Mouse (Mus musculus): ENCODE results near the gene Usp39. TPM values are rescaled to one million over a fixed set of nuclear protein-coding genes. Genes with fewer than 3 reads are reported as not detected.

Usp39 gene
- total RNA-seq, 1 experiment, result 76.9 TPM

GRCm38 (mm10) chr6:72340481-72340880 is 4.5 kb downstream of the Usp39 start:
- Histone ChIP-seq H3K36me3 (ENCODE audit: control insufficient read depth, insufficient read depth, low read length, poor library complexity, severe bottlenecking) (peaks cover 10% of the 10 kb centered on the region), H3K9ac (ENCODE audit: insufficient read depth, low read depth, low read length, poor library complexity, severe bottlenecking) (no peak overlapping the region), H3K27ac (ENCODE audit: insufficient read depth, low read depth, low read length, poor library complexity, severe bottlenecking) (no peak overlapping the region), H3K9me3 (ENCODE audit: control insufficient read depth, insufficient read depth, low read depth, low read length) (no peaks in the 10 kb centered on the region), H3K4me1 (ENCODE audit: control insufficient read depth in 2 of 2, insufficient read depth in 2 of 2, low read length in 2 of 2, poor library complexity in 1 of 2) (peaks cover 0 to 5% of the 10 kb centered on the region in 2 experiments; a peak in 1 of 4 replicates), H3K4me3 (ENCODE audit: insufficient read depth in 1 of 2, low read depth in 1 of 2, low read length in 2 of 2, poor library complexity in 1 of 2, severe bottlenecking in 1 of 2) (no peak overlapping the region)
- TF ChIP-seq CHD2 (IDR thresholded peaks at IDR 0.05; ENCODE audit: low read depth, low read length) (no peak), ZNF384 (IDR thresholded peaks at IDR 0.05; ENCODE audit: low read depth, low read length) (no peak), ZC3H11A (IDR thresholded peaks at IDR 0.05; ENCODE audit: borderline replicate concordance, low read depth, low read length) (no peak)
- in situ Hi-C loops (cut with MboI; ENCODE audit: low sequenced_read_pairs in 2 of 2, unreplicated experiment in 2 of 2), result no loop called here
- no peak for DNase-seq (ENCODE audit: low read depth, low spot score)

GRCm38 (mm10) chr6:72333111-72333510 is 11.9 kb downstream of the Usp39 start:
- Histone ChIP-seq H3K27ac (ENCODE audit: insufficient read depth, low read depth, low read length, poor library complexity, severe bottlenecking) (no peak overlapping the region), H3K4me1 (ENCODE audit: control insufficient read depth in 2 of 2, insufficient read depth in 2 of 2, low read length in 2 of 2, poor library complexity in 1 of 2) (no peaks in the 10 kb centered on the region), H3K4me3 (ENCODE audit: insufficient read depth in 1 of 2, low read depth in 1 of 2, low read length in 2 of 2, poor library complexity in 1 of 2, severe bottlenecking in 1 of 2) (no peak overlapping the region), H3K36me3 (ENCODE audit: control insufficient read depth, insufficient read depth, low read length, poor library complexity, severe bottlenecking) (peaks cover 21% of the 10 kb centered on the region), H3K9me3 (ENCODE audit: control insufficient read depth, insufficient read depth, low read depth, low read length) (no peaks in the 10 kb centered on the region), H3K9ac (ENCODE audit: insufficient read depth, low read depth, low read length, poor library complexity, severe bottlenecking) (no peak overlapping the region)
- TF ChIP-seq HCFC1 (IDR thresholded peaks at IDR 0.05; ENCODE audit: borderline replicate concordance, insufficient read depth, low read length) (no peak), MAFK (IDR thresholded peaks at IDR 0.05; ENCODE audit: insufficient read depth, low read depth, low read length) (no peak), ZNF384 (IDR thresholded peaks at IDR 0.05; ENCODE audit: low read depth, low read length) (no peak), ZC3H11A (IDR thresholded peaks at IDR 0.05; ENCODE audit: borderline replicate concordance, low read depth, low read length) (no peak), CHD2 (IDR thresholded peaks at IDR 0.05; ENCODE audit: low read depth, low read length) (no peak)
- DNase-seq (ENCODE audit: low read depth, low spot score), result no peak
- in situ Hi-C loops (cut with MboI; ENCODE audit: low sequenced_read_pairs in 2 of 2, unreplicated experiment in 2 of 2), result no loop called here

- no peak for DNase-seq (ENCODE audit: low read depth, low spot score)
- Histone ChIP-seq H3K27ac (ENCODE audit: insufficient read depth, low read depth, low read length, poor library complexity, severe bottlenecking) (no peak overlapping the region), H3K4me1 (ENCODE audit: control insufficient read depth in 2 of 2, insufficient read depth in 2 of 2, low read length in 2 of 2, poor library complexity in 1 of 2) (no peaks in the 10 kb centered on the region), H3K36me3 (ENCODE audit: control insufficient read depth, insufficient read depth, low read length, poor library complexity, severe bottlenecking) (peaks cover 13% of the 10 kb centered on the region), H3K9ac (ENCODE audit: insufficient read depth, low read depth, low read length, poor library complexity, severe bottlenecking) (no peak overlapping the region), H3K9me3 (ENCODE audit: control insufficient read depth, insufficient read depth, low read depth, low read length) (no peaks in the 10 kb centered on the region), H3K4me3 (ENCODE audit: insufficient read depth in 1 of 2, low read depth in 1 of 2, low read length in 2 of 2, poor library complexity in 1 of 2, severe bottlenecking in 1 of 2) (no peak overlapping the region)
- in situ Hi-C loops (cut with MboI; ENCODE audit: low sequenced_read_pairs in 2 of 2, unreplicated experiment in 2 of 2), result no loop called here
- TF ChIP-seq HCFC1 (IDR thresholded peaks at IDR 0.05; ENCODE audit: borderline replicate concordance, insufficient read depth, low read length), result no peak
Observed at GRCm38 (mm10) chr6:72330133-72330532, 14.9 kb downstream of the Usp39 start.

GRCm38 (mm10) chr6:72329019-72329418 is 16.0 kb downstream of the Usp39 start:
- peaks cover 13% of the 10 kb centered on the region for H3K36me3 ChIP-seq (ENCODE audit: control insufficient read depth, insufficient read depth, low read length, poor library complexity, severe bottlenecking)
- no peaks in the 10 kb centered on the region for H3K4me1 ChIP-seq (ENCODE audit: control insufficient read depth in 2 of 2, insufficient read depth in 2 of 2, low read length in 2 of 2, poor library complexity in 1 of 2)
- TF ChIP-seq ZC3H11A (IDR thresholded peaks at IDR 0.05; ENCODE audit: borderline replicate concordance, low read depth, low read length), result no peak
- TF ChIP-seq ZNF384 (IDR thresholded peaks at IDR 0.05; ENCODE audit: low read depth, low read length), result no peak
- no peak for TF ChIP-seq CHD2 (IDR thresholded peaks at IDR 0.05; ENCODE audit: low read depth, low read length)
- no peak for TF ChIP-seq MAFK (IDR thresholded peaks at IDR 0.05; ENCODE audit: insufficient read depth, low read depth, low read length)
- no peak for TF ChIP-seq HCFC1 (IDR thresholded peaks at IDR 0.05; ENCODE audit: borderline replicate concordance, insufficient read depth, low read length)
- no peak for DNase-seq (ENCODE audit: low read depth, low spot score)
- in situ Hi-C loops (cut with MboI; ENCODE audit: low sequenced_read_pairs in 2 of 2, unreplicated experiment in 2 of 2), result no loop called here
- no peaks in the 10 kb centered on the region for H3K9me3 ChIP-seq (ENCODE audit: control insufficient read depth, insufficient read depth, low read depth, low read length)
- H3K27ac ChIP-seq (ENCODE audit: insufficient read depth, low read depth, low read length, poor library complexity, severe bottlenecking), result no peak overlapping the region
- no peak overlapping the region for H3K4me3 ChIP-seq (ENCODE audit: insufficient read depth in 1 of 2, low read depth in 1 of 2, low read length in 2 of 2, poor library complexity in 1 of 2, severe bottlenecking in 1 of 2)
- H3K9ac ChIP-seq (ENCODE audit: insufficient read depth, low read depth, low read length, poor library complexity, severe bottlenecking), result no peak overlapping the region

- Histone ChIP-seq H3K4me3 (ENCODE audit: insufficient read depth in 1 of 2, low read depth in 1 of 2, low read length in 2 of 2, poor library complexity in 1 of 2, severe bottlenecking in 1 of 2) (no peak overlapping the region), H3K4me1 (ENCODE audit: control insufficient read depth in 2 of 2, insufficient read depth in 2 of 2, low read length in 2 of 2, poor library complexity in 1 of 2) (no peaks in the 10 kb centered on the region), H3K9me3 (ENCODE audit: control insufficient read depth, insufficient read depth, low read depth, low read length) (no peaks in the 10 kb centered on the region), H3K36me3 (ENCODE audit: control insufficient read depth, insufficient read depth, low read length, poor library complexity, severe bottlenecking) (peaks cover 15% of the 10 kb centered on the region), H3K27ac (ENCODE audit: insufficient read depth, low read depth, low read length, poor library complexity, severe bottlenecking) (no peak overlapping the region), H3K9ac (ENCODE audit: insufficient read depth, low read depth, low read length, poor library complexity, severe bottlenecking) (no peak overlapping the region)
- TF ChIP-seq HCFC1 (IDR thresholded peaks at IDR 0.05; ENCODE audit: borderline replicate concordance, insufficient read depth, low read length) (no peak), MAFK (IDR thresholded peaks at IDR 0.05; ENCODE audit: insufficient read depth, low read depth, low read length) (no peak), CHD2 (IDR thresholded peaks at IDR 0.05; ENCODE audit: low read depth, low read length) (no peak), ZNF384 (IDR thresholded peaks at IDR 0.05; ENCODE audit: low read depth, low read length) (no peak), ZC3H11A (IDR thresholded peaks at IDR 0.05; ENCODE audit: borderline replicate concordance, low read depth, low read length) (no peak)
- in situ Hi-C loops (cut with MboI; ENCODE audit: low sequenced_read_pairs in 2 of 2, unreplicated experiment in 2 of 2), result no loop called here
- no peak for DNase-seq (ENCODE audit: low read depth, low spot score)
Observed at GRCm38 (mm10) chr6:72326274-72326673, 18.7 kb downstream of the Usp39 start.

Measured in ES-E14 (cell line).